Mouse (Mus musculus) kidney, postnatal 0 days (tissue): ENCODE measurements at regions not wholly inside any gene's neighbourhood (a gene's known extent, or its start where the extent isn't known, plus 50 kb on each side); places are given as distances from the start of the nearest gene placed in this dataset.

Experiments
- ATAC-seq: fragments of 200-750 bp; cut with Nextera tagmentation; replicated peaks from 2 replicates; pipeline ENCODE4 v1.8.0; 2017; ENCODE audit warnings: low read depth, moderate number of reproducible peaks, moderate TSS enrichment, moderate library complexity; ENCODE audit not compliant: low FRiP score
- DNase-seq: peaks from one replicate; pipeline ENCODE4 v3.0.0-alpha.2; 2016; ENCODE audit warnings: low spot score
- H3K27ac ChIP-seq: fragments of 300-500 bp; sonication (generic); 2 replicates; pipeline ENCODE4 v1.5.1; 2014; ENCODE audit warnings: mild to moderate bottlenecking
- H3K27me3 ChIP-seq: fragments of 300-500 bp; sonication (generic); 2 replicates; pipeline ENCODE4 v1.6.1; 2014; ENCODE audit warnings: low read length, mixed read lengths; ENCODE audit not compliant: insufficient read depth
- H3K36me3 ChIP-seq: fragments of 300-500 bp; sonication (generic); 2 replicates; pipeline ENCODE4 v1.6.1; 2014; ENCODE audit warnings: low read length, mixed read lengths; ENCODE audit not compliant: insufficient read depth
- H3K4me1 ChIP-seq: fragments of 300-500 bp; sonication (generic); replicated peaks from 2 replicates; pipeline ENCODE4 v1.6.1; 2014; ENCODE audit warnings: antibody characterized with exemption, low read length, mixed read lengths; ENCODE audit not compliant: insufficient read depth
- H3K4me2 ChIP-seq: fragments of 300-500 bp; sonication (generic); 2 replicates; pipeline ENCODE4 v1.6.1; 2014; ENCODE audit warnings: mild to moderate bottlenecking, low read length, moderate library complexity, mixed read lengths
- H3K4me3 ChIP-seq: fragments of 300-500 bp; sonication (generic); replicated peaks from 2 replicates; pipeline ENCODE4 v1.5.1; 2014; ENCODE audit warnings: low read depth, low read length
- H3K9ac ChIP-seq: fragments of 300-500 bp; sonication (generic); 2 replicates; pipeline ENCODE4 v1.6.1; 2014; ENCODE audit warnings: low read depth, low read length
- H3K9me3 ChIP-seq: fragments of 300-500 bp; sonication (generic); replicated peaks from 2 replicates; pipeline ENCODE4 v1.6.1; 2016; ENCODE audit warnings: low read length, inconsistent platforms, mixed read lengths
- CTCF ChIP-seq: IDR thresholded peaks from 2 replicates; pipeline ENCODE4 v1.5.1; 2016; ENCODE audit warnings: antibody characterized with exemption, low read depth, mild to moderate bottlenecking, moderate library complexity
- WGBS: fragments of 180-500 bp; shearing (Covaris S2); extraction: QIAGEN DNeasy Blood & Tissue Kit; methylation state at CpG from one replicate; pipeline ENCODE4 v1.1.7; 2014; 5-methylcytosine and 5-hydroxymethylcytosine counted together

GRCm38 (mm10) chr12:109711946-109712345, 111.8 kb upstream of the Rtl1 start:
- ATAC-seq = no peak
- Histone ChIP-seq H3K4me1 (no peaks in the 10 kb centered on the region), H3K4me3 (no peak overlapping the region), H3K27me3 (no peaks in the 10 kb centered on the region), H3K9me3 (no peaks in the 10 kb centered on the region), H3K36me3 (no peaks in the 10 kb centered on the region), H3K9ac (no peak overlapping the region), H3K27ac (no peak overlapping the region), H3K4me2 (no peak overlapping the region)
- 89% methylated on average over 7 of the region's 7 CpGs for WGBS
- no peak for TF ChIP-seq CTCF
- no peak for DNase-seq

- ATAC-seq = no peak
- DNase-seq = no peak
- H3K9ac ChIP-seq = no peak overlapping the region
- H3K27ac ChIP-seq = no peak overlapping the region
- WGBS = 90% methylated on average over 16 of the region's 16 CpGs
- no peaks in the 10 kb centered on the region for H3K4me1 ChIP-seq
- no peaks in the 10 kb centered on the region for H3K36me3 ChIP-seq
- no peak for TF ChIP-seq CTCF
- H3K9me3 ChIP-seq = no peaks in the 10 kb centered on the region
- no peak overlapping the region for H3K4me3 ChIP-seq
- no peak overlapping the region for H3K4me2 ChIP-seq
- no peaks in the 10 kb centered on the region for H3K27me3 ChIP-seq
Observed at GRCm38 (mm10) chr12:109712386-109712785, 112.3 kb upstream of the Rtl1 start.

- Histone ChIP-seq H3K4me3 (no peak overlapping the region), H3K27me3 (no peaks in the 10 kb centered on the region), H3K4me2 (no peak overlapping the region), H3K27ac (no peak overlapping the region), H3K9ac (no peak overlapping the region), H3K4me1 (no peaks in the 10 kb centered on the region), H3K36me3 (no peaks in the 10 kb centered on the region), H3K9me3 (no peaks in the 10 kb centered on the region)
- 90% methylated on average over 3 of the region's 3 CpGs for WGBS
- no peak for TF ChIP-seq CTCF
- ATAC-seq = no peak
- DNase-seq = no peak
Observed at GRCm38 (mm10) chr12:109713041-109713440, 112.9 kb upstream of the Rtl1 start.

GRCm38 (mm10) chr12:109714061-109714460, 113.9 kb upstream of the Rtl1 start:
- Histone ChIP-seq H3K27me3 (no peaks in the 10 kb centered on the region), H3K4me3 (no peak overlapping the region), H3K4me2 (no peak overlapping the region), H3K9ac (no peak overlapping the region), H3K4me1 (no peaks in the 10 kb centered on the region), H3K9me3 (no peaks in the 10 kb centered on the region), H3K27ac (no peak overlapping the region), H3K36me3 (no peaks in the 10 kb centered on the region)
- DNase-seq (no peak), ATAC-seq (no peak)
- no peak for TF ChIP-seq CTCF
- 94% methylated on average over 5 of the region's 5 CpGs for WGBS

- H3K9me3 ChIP-seq = no peaks in the 10 kb centered on the region
- no peaks in the 10 kb centered on the region for H3K4me1 ChIP-seq
- DNase-seq = no peak
- H3K36me3 ChIP-seq = no peaks in the 10 kb centered on the region
- H3K4me2 ChIP-seq = no peak overlapping the region
- no peak overlapping the region for H3K9ac ChIP-seq
- WGBS = 96% methylated on average over 20 of the region's 20 CpGs
- H3K27me3 ChIP-seq = no peaks in the 10 kb centered on the region
- H3K4me3 ChIP-seq = no peak overlapping the region
- TF ChIP-seq CTCF = no peak
- no peak for ATAC-seq
- H3K27ac ChIP-seq = no peak overlapping the region
Observed at GRCm38 (mm10) chr12:109716991-109717390, 116.9 kb upstream of the Rtl1 start.

- no peaks in the 10 kb centered on the region for H3K27me3 ChIP-seq
- TF ChIP-seq CTCF = no peak
- H3K4me3 ChIP-seq = no peak overlapping the region
- H3K36me3 ChIP-seq = no peaks in the 10 kb centered on the region
- no peaks in the 10 kb centered on the region for H3K4me1 ChIP-seq
- WGBS = 90% methylated on average over 9 of the region's 9 CpGs
- DNase-seq = no peak
- no peak overlapping the region for H3K4me2 ChIP-seq
- no peak overlapping the region for H3K27ac ChIP-seq
- no peaks in the 10 kb centered on the region for H3K9me3 ChIP-seq
- H3K9ac ChIP-seq = no peak overlapping the region
- ATAC-seq = no peak
Observed at GRCm38 (mm10) chr12:109718036-109718435, 117.9 kb upstream of the Rtl1 start.

GRCm38 (mm10) chr12:109738201-109738600, 138.1 kb upstream of the Rtl1 start:
- no peak for TF ChIP-seq CTCF
- no peak for ATAC-seq
- no peaks in the 10 kb centered on the region for H3K36me3 ChIP-seq

More at GRCm38 (mm10) chr12:109738201-109738600, 138.1 kb upstream of the Rtl1 start:
- no peaks in the 10 kb centered on the region for H3K9me3 ChIP-seq
- H3K27ac ChIP-seq = no peak overlapping the region
- H3K27me3 ChIP-seq = no peaks in the 10 kb centered on the region
- H3K4me2 ChIP-seq = no peak overlapping the region
- DNase-seq = no peak
- no peak overlapping the region for H3K4me3 ChIP-seq
- no peak overlapping the region for H3K9ac ChIP-seq
- H3K4me1 ChIP-seq = no peaks in the 10 kb centered on the region
- 89% methylated on average over 10 of the region's 10 CpGs for WGBS
